Mouse (Mus musculus) spleen, embryonic (tissue): Measurements from ENCODE around the gene Prkci.

Source experiments
- CTCF ChIA-PET: fragments of 350-600 bp; sonication (Branson Sonifier 250); formaldehyde crosslinking; loops from one replicate; lab custom pipeline; 2022; lab: Charles Lee

Gene Prkci

DNA sequence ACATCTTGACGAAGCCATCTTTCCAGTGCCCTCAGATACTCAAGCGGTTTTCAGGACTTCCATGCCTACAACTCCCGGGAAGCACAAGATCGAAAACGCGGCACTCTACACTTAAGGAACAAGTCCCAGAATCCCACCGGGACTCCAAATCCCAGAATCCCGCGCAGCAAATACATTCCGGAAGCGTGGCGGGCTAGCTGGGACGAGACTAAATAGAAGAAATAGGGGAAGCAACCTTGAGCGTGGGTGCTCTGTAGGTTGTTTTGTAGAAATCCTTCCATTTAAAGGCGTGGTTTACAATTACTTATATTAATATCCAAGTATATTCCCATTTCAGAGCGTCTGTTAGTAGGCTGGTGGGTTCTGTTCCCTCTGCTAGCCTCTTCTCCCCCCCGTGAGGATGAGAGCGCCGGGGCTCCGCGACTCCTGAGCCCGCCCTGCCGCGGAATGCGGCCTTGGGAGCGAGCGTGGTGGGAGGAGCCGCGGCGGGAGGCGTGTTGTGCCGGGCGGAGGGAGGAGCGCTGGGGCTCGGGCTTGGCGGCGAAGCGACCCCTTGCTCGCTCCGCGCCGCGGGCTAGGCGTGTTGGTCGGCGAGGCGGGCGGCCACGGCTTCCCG, at the start of gene Prkci:
Gene Prkci (plus strand): TSS at position 465 of the 616 bp plus-strand sequence.
- CTCF ChIA-PET: interaction anchor here (0.7 kb wide), 1 partner anchor 21 kb away, joined by 3 read pairs; no protein-coding TSS in a partner anchor

DNA sequence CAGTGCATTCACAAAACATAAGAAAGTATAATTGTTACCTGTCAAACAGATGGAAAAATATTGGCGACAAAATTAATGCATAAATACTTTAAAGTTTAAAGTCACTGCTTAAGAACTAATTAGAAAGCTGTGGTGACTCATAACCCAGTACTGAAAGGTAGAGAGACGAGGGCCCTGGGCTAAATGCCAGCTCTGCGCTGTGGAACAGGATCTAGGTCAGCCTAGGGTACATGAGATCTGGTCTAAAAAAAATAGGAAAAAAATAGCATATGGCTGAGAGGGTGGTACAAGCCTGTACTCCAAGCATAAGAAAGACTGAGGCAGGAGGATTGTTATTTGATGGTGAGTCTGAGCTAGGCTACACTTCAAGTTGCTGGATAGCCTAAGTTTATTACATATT, 43.9 kb upstream of the Prkci start:
- CTCF ChIA-PET: no interaction called here

DNA sequence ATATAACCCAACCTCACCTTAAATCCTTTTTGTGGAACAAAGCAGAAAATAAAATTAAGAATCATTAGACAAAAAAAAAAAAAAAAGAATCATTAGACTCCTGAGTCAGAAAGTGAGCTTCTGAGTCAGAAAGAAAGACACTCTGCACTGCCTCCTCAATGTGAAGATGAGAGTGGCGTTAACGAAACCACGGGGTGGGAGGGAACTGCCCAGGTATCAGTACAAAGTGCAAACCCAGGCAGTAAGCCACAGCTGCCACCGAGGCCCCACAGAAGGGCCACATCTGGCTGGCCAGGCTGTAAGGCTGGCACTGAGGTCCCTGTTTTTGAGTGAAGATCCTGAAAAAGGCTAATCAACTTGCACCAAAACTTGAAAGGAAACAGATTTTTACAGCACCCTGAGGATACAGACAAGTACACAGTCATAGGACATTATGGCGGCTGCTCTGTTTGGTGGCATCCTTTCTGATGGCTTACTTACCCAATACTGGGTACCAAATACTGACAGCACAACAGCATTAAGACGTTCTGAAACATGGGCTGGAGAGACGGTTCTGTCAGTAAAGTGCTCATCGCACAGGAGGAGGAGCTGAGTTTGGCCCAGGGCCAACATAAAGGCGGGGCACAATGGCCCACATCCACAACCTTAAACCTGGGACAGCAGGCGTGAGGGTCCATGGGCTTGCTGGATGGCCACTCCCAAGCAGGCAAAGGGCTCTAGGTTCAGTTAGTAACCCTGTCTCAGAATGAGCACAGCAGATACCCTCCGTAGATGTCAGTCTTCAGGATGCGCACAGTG, 43.1 kb upstream of the Prkci start:
- CTCF ChIA-PET: no interaction called here

DNA sequence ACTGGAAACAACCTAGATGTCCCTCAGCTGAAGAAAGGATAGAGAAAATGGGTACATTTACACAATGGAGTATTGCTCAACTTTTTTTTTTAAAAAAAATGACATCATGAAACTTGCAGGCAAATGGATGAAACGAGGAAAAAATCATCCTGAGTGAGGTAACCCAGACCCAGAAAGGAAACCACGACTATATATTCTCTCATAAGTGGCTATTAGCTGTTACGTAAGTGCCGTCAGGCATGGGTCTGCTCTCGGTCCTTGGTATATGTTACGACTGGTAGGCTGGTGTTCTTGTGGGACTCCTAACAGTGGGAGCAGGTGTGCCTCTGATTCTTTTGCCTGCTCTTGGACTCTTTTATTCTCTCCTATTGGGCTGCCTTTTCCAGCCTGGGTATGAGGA, 39.2 kb upstream of the Prkci start:
- CTCF ChIA-PET: no interaction called here

DNA sequence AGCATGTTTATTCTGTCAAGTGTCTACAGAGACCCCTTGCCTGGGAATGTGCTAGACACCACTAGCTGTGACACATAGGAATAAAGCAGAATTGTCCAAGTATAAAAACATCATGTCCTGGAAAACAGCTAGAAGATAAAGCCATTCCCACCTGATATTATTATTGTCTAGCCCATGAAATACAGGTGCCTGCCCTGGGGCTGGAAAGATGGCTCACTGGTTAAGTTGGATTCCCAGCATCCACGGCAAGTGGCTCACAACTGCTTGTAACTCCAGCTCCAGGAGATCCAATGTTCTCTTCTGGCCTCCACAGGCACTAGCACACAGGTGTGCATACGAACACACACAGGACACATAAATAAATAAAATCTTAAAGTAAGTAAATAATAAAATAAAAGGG, 36.8 kb upstream of the Prkci start:
- CTCF ChIA-PET: no interaction called here

DNA sequence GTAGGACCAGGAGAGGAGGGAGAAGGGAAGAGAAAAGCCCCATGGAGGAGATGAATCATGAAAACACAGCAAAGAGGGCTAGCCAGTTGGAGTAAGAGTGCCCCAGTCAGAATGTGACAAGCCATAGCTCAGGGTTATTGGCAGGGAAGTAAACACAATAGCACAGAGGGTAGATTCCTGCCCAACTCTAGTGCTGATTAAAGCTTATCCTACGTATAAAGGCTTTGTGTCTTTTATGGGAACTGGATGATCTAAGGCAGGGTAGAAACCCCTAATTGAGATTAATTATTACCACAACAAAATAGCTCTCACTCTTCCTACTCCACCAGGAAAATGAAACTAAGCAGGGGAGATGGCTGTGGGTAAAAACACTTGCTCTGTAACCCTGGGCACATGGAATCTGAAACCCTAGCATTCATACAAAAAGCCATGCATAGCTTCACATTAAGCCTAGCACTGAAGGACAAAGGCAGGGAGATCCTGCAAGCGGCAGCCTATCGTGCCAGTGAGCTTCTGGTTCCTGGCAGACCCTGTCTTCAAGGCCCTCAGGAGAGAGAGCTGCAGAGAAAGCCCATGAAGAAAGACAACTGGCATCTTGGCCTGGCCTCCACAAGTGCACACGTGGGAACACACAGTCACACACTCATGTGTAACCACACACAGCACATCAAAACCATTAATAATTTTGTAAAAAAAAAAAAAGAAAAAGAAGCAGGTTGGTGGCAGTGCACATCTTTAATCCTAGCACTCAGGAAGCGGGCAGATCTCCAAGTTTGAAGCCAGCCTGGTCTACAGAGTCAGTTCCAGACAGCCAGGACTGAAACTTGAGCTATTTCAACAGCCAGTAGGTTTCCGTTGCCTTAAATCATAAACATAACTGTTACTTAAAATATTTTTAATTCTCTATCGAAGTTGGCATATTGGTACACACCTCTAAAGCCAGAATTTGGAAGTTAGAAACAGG, 35.4 kb upstream of the Prkci start:
- CTCF ChIA-PET: no interaction called here

DNA sequence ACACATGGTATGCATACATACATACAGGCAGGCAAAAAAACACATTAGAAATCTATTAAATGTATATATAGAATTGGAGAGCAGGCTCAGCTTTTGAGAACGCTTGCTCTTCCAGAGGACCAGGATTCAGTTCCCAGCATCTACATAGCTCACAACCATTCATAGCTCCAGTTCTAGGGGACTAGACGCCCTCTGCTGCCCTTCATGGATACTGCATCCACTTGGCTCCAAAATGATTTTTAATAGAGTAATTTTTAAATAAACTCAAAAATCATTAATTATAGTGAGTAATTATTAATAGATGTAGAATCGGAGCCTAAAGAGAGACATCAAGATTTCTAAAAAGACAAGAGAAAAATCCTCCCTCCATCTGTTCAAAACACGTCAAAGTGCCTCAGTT, 32.4 kb upstream of the Prkci start:
- CTCF ChIA-PET: no interaction called here

DNA sequence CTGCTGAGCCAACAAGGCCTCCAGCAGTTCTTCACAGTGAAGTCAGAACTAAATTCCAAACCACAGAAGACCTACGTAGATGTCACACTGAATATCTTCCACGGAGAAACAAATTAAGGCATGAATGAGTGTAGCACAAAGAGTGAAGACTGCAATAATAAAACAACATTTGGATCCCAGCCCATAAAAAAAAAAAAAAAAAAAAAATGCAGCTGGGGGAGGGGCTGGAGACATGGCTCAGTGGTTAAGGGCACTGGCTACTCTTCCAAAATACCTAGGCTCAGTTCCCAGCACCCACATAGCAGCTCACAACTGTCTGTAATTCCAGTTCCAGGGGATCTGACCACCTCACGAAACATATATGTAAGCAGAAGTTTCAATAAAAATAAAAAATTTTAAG, 31.3 kb upstream of the Prkci start:
- CTCF ChIA-PET: interaction anchor here (0.6 kb wide), 1 partner anchor 175 kb away, joined by 3 read pairs; no protein-coding TSS in a partner anchor

DNA sequence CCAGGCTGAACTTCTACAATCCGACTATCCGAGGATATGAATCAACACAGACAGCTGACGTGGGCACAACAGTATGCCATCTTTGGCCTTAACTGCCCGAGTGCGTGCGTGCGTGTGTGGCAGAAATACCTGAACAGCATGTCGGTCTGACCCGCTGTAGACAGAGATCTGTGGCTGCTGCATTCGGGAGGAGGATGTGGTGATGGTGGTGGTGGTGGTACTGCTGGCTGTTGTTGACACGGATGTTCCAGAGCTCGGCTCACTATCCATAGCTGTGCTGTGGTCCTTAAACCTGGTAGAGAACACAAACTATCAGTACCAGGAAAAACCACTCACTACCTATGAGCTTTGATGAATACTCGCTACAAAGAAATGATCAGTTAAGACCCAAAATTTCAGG, 29.9 kb upstream of the Prkci start:
- CTCF ChIA-PET: no interaction called here

DNA sequence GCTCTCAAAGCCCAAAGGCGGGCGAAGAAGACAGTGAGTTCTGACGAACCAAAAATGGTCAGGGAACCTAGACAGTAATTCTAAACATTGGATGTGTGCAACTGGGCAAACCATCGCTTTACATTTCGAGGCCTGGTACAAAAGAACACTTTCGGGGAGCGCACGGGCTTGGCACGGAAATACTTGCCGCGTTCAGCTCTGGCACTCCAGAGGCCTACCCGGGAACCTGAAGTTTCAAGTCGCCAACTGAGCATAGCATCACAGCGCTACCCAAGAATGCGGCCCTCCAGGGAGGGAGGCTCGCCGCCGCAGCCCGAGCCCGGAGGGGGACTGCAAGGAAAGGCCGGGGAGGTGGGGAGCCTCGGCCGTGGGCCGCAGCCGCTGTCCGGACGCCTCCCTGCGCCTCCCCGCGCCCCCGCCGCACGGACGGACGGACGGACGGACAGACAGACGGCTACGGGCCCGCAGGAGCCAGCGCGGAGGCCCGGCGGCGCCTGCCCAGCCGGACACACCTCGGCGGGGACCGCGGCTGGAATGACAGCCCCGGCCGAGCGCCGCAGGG, 26.9 kb upstream of the Prkci start:
- CTCF ChIA-PET: interaction anchor here (0.7 kb wide), 1 partner anchor 12 kb away, joined by 3 read pairs; no protein-coding TSS in a partner anchor

DNA sequence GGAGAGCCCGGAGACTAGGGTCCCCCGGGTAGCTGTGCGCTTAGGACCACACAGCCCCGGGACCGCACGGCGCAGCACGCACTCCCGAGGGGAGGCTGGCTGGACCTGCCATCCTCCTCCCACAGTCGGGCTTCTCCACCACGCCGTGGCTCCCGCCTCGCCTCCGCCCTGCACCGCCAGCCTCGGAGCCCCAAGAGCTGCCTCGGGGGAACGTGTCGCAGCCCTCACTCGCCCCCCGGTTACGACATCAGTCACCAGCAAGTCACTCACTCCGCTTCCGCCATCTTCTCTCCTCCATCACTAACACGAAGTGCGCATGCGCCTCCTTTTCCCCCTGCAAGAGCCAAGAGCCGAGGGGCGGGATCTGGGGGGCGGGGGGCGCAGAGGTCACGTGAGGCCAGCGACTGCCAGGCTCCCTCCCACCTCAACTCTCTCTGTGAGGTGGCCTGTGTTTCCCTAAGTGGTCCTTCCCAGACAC, 26.4 kb upstream of the Prkci start, which contains the start of gene Phc3:
Gene Phc3 (minus strand): TSS at position 312 of the 478 bp plus-strand sequence.
- CTCF ChIA-PET: no interaction called here

DNA sequence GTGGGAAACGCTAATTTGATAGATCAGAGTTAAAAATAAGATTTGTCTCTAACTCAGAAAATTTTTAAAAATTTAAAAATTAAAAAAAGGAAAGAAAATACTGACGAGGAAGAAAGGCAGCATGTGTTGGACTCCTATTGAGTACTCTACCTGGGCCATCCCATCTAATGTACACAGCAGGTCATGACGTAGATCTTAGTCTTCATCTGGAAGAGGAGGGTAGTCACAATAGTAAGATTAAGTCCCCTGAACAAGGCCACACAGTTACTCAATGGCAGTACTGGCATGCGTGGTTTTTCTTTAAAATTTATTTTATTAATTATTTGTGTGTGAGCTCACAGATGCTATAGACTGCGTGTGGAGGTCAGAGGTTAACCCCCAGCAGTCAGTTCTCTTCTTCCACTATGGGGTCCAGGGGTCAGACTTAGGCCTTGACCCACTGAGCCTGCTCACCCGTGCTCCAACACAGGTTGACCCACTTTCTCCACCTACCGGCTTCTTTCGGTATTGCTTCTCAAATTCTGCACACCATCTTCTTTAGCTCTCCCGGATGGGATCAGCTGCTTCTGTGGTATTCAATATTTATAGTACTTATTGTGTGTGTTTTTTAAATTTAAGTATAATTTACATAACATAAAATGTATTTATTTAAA, 20.3 kb upstream of the Prkci start:
- CTCF ChIA-PET: no interaction called here

DNA sequence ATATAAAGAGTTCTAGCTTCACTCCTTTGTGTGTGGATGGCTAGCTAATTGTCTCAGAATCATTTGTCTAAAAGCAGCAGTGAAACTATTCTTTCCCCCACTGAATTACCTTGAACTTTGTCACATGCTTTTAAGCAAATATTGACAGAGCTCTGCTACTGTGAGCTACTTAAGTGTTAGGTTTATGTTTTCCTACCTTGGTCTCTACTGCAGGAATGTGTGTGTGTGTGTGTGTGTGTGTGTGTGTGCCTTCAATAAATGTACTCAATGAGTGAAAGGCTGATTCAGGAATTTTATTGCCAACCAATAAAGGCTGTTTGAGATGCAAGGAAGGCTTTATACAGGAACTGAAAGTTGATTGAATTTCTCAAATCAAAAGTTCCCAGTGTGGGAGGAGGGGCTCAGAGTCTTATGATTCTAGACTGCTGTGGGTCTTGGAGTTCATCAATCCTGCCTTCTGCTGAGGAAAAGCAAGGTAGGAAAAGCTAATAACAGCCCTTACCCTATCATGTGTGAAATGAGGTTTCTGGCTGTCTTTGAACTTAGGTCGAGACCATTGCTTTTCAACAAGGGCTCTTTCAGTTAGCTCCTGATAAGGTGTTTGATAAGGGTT, 18.4 kb upstream of the Prkci start:
- CTCF ChIA-PET: no interaction called here

DNA sequence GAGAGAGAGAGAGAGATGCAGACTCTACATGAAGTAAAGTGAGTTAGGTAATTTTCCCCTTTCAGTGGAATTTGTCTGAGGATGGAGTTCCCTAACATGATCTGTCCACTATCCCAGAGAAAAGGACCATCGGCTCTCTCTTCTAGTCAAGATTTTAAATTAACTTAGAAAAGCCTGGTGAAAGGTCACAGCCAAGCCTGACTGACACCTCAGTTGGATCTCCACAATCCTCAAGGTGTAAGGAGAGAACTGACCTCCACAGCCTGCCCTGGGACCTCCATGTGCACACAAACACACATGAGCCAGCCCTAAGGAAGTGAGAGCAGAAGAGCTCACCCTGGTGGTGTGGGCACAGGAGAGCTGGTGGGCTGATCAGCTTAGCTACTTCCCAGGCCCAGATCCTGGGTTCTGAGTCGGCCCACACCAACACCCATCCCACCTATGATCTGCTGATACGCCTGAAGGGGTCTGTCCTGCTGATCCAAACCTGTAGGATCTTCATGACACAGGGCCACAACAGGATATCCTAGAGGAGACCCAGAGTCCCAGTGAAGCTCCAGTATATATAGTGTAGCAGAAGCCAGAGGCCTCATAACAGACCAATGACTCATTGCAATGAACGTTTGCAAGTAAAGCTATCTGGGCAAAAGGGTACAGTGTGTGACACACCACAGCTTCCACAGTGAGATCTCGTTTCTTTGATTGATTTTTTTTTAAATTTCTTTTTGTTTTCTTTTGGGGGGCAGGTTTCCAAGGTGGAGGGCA, 13.7 kb upstream of the Prkci start:
- CTCF ChIA-PET: no interaction called here

DNA sequence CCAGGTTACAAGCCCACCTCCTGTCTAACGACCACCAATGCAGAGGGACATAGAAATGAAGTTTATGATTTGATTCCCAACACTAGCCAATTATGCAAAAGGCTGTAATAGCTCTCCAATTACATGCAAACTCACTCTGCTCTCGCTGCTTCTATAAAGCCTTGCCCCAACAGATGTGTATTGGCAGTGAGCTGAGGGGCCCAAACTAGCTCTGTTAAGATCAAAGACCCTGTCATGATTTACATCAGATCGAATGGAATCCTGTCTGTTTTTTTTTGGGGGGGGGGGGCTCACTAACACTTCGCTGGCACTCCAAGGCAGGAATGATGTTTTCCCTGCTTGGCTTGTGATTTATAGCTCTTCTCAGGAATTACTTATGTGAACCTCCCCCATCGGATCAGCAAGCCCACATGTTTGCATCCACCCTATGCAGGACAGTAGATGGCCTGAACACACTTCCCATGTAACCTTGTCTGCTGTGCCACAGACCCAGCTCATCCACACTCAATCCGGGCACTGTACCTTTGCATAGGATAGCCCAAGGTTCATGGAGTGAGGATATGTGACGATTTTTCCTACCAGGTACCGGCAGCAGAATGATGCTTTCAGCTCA, 12.5 kb upstream of the Prkci start:
- CTCF ChIA-PET: no interaction called here

DNA sequence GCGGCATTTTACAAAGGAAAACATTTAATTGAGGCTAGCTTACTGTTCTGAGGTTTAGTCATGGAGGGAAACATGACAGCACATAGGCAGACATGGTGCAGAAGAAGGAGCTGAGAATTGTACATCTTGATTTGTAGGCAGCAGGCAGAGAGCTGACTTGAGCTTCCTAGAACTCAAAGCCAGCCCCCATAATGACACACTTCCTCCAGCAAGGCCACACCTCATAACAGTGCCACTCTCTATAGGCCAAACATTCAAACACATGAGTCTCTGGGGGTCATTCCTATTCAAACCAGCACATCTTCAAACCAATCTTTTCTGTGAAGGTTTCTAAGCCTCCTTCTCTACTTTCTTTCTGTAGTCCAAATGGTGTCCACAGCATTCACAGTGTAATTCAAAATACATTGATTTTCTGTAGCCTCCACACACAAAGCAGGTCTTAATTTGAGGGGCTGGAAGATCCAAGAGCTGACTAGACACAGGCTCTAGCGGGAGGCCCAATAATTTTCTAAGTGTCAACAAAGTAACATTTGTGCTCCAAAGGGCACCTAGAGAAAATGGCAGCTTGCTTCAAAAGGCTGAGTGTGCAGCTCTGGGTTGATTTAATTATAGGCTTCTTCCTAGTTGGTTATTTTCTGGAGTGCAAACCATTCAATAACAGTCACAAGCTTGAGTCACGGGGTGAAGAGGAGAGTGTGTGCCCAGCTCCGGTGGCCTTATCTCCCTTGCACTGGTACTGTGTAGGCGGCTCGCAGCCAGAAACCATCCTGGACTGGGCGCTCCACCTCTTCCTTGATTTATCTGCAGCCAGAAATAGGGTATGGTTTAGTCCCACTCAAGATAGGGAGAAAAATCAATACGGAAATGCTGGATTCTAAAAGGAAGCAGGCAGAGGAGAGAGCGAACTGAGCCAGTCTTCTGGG, 7.9 kb upstream of the Prkci start:
- CTCF ChIA-PET: interaction anchor here (0.7 kb wide), 1 partner anchor 206 kb away, joined by 5 read pairs; no protein-coding TSS in a partner anchor

DNA sequence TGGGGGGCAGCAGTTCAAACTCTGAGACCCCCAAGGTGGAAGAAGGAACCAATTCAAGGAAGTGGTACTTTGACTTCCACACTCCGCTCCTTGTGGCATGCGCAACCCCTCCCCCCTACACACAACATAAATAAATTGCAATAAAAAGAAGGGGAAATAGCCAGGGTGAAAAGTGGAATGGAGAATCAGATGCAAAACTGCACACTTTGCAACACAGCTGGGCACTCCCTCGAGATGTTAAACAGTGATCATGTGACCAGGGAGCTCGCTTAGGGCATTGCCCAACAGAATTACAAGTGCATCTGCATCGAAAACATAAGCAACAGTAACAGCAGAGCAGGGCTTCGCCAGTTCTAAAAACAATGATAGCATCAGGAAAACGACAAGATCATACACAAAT, 3.4 kb upstream of the Prkci start:
- CTCF ChIA-PET: no interaction called here

DNA sequence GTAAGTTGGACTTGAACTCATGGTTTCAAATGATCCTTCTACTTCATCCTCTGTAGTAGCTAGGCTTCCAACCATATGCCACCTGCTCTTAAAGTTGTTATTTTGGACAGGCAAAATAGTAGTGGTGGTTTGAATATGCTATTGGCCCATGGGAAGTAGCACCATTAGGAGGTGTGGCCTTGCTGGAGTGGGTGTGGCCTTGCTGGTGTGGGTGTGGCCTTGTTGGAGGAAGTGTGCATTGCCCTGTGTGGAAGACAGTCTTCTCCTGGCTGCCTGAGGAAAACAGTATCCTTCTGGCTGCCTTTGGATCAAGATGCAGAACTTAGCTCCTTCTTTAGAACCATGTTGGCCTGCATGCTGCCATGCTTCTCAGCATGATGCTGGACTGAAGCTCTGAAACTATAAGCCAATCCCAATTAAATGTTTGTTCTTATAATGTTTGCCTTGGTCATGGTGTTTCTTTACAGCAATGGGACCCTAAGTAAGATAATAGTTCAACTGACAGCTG, 2.4 kb upstream of the Prkci start:
- CTCF ChIA-PET: no interaction called here
